Mouse (Mus musculus) CH12.LX (cell line): ENCODE results near the gene Scd4. TPM values are rescaled to one million over a fixed set of nuclear protein-coding genes. Genes with fewer than 3 reads are reported as not detected.

Experiments used
- DNase-seq: peaks from one replicate; pipeline ENCODE4 v3.0.0-alpha.2; 2013; ENCODE audit errors: extremely low read depth
- H3K27ac ChIP-seq: 2 replicates; pipeline ENCODE4 v1.5.1; 2012; ENCODE audit warnings: low read depth, mild to moderate bottlenecking, control low read depth, moderate library complexity; ENCODE audit not compliant: insufficient read depth
- H3K27me3 ChIP-seq: replicated peaks from 2 replicates; pipeline ENCODE3; 2012; ENCODE audit warnings: inconsistent platforms
- H3K36me3 ChIP-seq, 2 experiments: replicated peaks in 1 of 2; 2 replicates each; pipeline versions ENCODE3 to v1.6.1; 2012; ENCODE audit warnings: inconsistent platforms in 1 of 2, low read length in 1 of 2, mild to moderate bottlenecking in 1 of 2, mixed read lengths in 1 of 2, moderate library complexity in 1 of 2; ENCODE audit not compliant: control insufficient read depth in 1 of 2, insufficient read depth in 1 of 2
- H3K4me1 ChIP-seq, 2 experiments: 2 replicates each; pipeline ENCODE4 v1.6.1; 2012; ENCODE audit warnings: inconsistent platforms in 1 of 2, moderate library complexity in 1 of 2; ENCODE audit not compliant: insufficient read depth in 2 of 2, control insufficient read depth in 1 of 2
- H3K4me2 ChIP-seq: 2 replicates; pipeline ENCODE4 v1.6.1; 2012; ENCODE audit warnings: low read depth, mild to moderate bottlenecking, control low read depth; ENCODE audit not compliant: poor library complexity, insufficient read depth, severe bottlenecking
- H3K4me3 ChIP-seq, 3 experiments: fragments of 150-350 bp in 1 of 3; sonication (generic) in 1 of 3; replicated peaks in 1 of 3; 2 replicates each; pipeline versions ENCODE3 to v1.5.1; 2011 to 2012; ENCODE audit warnings: low read depth in 2 of 3, low read length in 2 of 3, mild to moderate bottlenecking in 2 of 3, moderate library complexity in 2 of 3, control low read depth in 1 of 3, improper control_type of control experiment in 1 of 3, inconsistent platforms in 1 of 3, mixed read lengths in 1 of 3; ENCODE audit not compliant: poor library complexity in 1 of 3
- H3K79me2 ChIP-seq: replicated peaks from 2 replicates; pipeline ENCODE4 v1.6.1; 2012; ENCODE audit warnings: mild to moderate bottlenecking, moderate library complexity; ENCODE audit not compliant: control insufficient read depth, poor library complexity, insufficient read depth, severe bottlenecking; ENCODE audit errors: extremely low read depth
- H3K9ac ChIP-seq: 2 replicates; pipeline ENCODE4 v1.6.1; 2012; ENCODE audit warnings: low read depth, mild to moderate bottlenecking, control low read depth, moderate library complexity; ENCODE audit not compliant: insufficient read depth
- H3K9me3 ChIP-seq: replicated peaks from 2 replicates; pipeline ENCODE3; 2012; ENCODE audit warnings: low read length, inconsistent platforms, mixed read lengths
- BHLHE40 ChIP-seq: IDR thresholded peaks from 2 replicates; pipeline ENCODE4 v1.6.1; 2011; ENCODE audit warnings: mild to moderate bottlenecking, low read depth, low read length, improper control_type of control experiment
- CHD1 ChIP-seq: IDR thresholded peaks from 2 replicates; pipeline ENCODE4 v1.6.1; 2012; ENCODE audit warnings: low read depth, low read length, improper control_type of control experiment, inconsistent platforms
- EP300 ChIP-seq: IDR thresholded peaks from 2 replicates; pipeline ENCODE4 v1.6.1; 2011; ENCODE audit warnings: low read length, improper control_type of control experiment
- ETS1 ChIP-seq: conservative IDR thresholded peaks from 2 replicates; pipeline ENCODE4 v1.6.1; 2012; ENCODE audit warnings: low read depth, mild to moderate bottlenecking, inconsistent platforms, low read length, improper control_type of control experiment, moderate library complexity
- MAFK ChIP-seq: IDR thresholded peaks from 2 replicates; pipeline ENCODE4 v1.6.1; 2011; ENCODE audit warnings: low read length, improper control_type of control experiment; ENCODE audit not compliant: insufficient replicate concordance
- MAZ ChIP-seq: IDR thresholded peaks from 2 replicates; pipeline ENCODE4 v1.6.1; 2012; ENCODE audit warnings: low read depth, mild to moderate bottlenecking, inconsistent platforms, low read length, improper control_type of control experiment, moderate library complexity
- MEF2A ChIP-seq: IDR thresholded peaks from 2 replicates; pipeline ENCODE4 v1.6.1; 2014; ENCODE audit warnings: low read depth, mild to moderate bottlenecking, inconsistent platforms, low read length, improper control_type of control experiment, borderline replicate concordance
- MYC ChIP-seq: IDR thresholded peaks from 2 replicates; pipeline ENCODE4 v1.6.1; 2011; ENCODE audit warnings: low read depth, mild to moderate bottlenecking, improper control_type of control experiment, low read length
- NELFE ChIP-seq: IDR thresholded peaks from 2 replicates; pipeline ENCODE4 v1.6.1; 2011; ENCODE audit warnings: low read depth, low read length, improper control_type of control experiment
- NRF1 ChIP-seq: IDR thresholded peaks from 2 replicates; pipeline ENCODE4 v1.6.1; 2014; ENCODE audit warnings: low read depth, mild to moderate bottlenecking, inconsistent platforms, low read length, improper control_type of control experiment, moderate library complexity
- PAX5 ChIP-seq: IDR thresholded peaks from 2 replicates; pipeline ENCODE4 v1.6.1; 2012; ENCODE audit warnings: low read length, inconsistent platforms, mixed read lengths
- POLR2A ChIP-seq: IDR thresholded peaks from 2 replicates; pipeline ENCODE4 v1.6.1; 2011; ENCODE audit warnings: low read depth, mild to moderate bottlenecking, improper control_type of control experiment, low read length
- POLR2AphosphoS2 ChIP-seq: IDR thresholded peaks from 2 replicates; pipeline ENCODE4 v1.6.1; 2011; ENCODE audit warnings: low read depth, low read length, improper control_type of control experiment
- RAD21 ChIP-seq: IDR thresholded peaks from 2 replicates; pipeline ENCODE4 v1.6.1; 2011; ENCODE audit warnings: low read depth, mild to moderate bottlenecking, low read length, improper control_type of control experiment, moderate library complexity
- TBP ChIP-seq: conservative IDR thresholded peaks from 2 replicates; pipeline ENCODE4 v1.6.1; 2011; ENCODE audit warnings: low read depth, low read length, improper control_type of control experiment
- TCF12 ChIP-seq: IDR thresholded peaks from 2 replicates; pipeline ENCODE4 v1.6.1; 2014; ENCODE audit warnings: low read depth, mild to moderate bottlenecking, inconsistent platforms, low read length, improper control_type of control experiment
- UBTF ChIP-seq: IDR thresholded peaks from 2 replicates; pipeline ENCODE4 v1.6.1; 2012; ENCODE audit warnings: low read depth, mild to moderate bottlenecking, inconsistent platforms, low read length, improper control_type of control experiment, moderate library complexity
- USF1 ChIP-seq: IDR thresholded peaks from 2 replicates; pipeline ENCODE4 v1.6.1; 2014; ENCODE audit warnings: low read depth, mild to moderate bottlenecking, inconsistent platforms, low read length, improper control_type of control experiment
- USF2 ChIP-seq: conservative IDR thresholded peaks from 2 replicates; pipeline ENCODE4 v1.6.1; 2011; ENCODE audit warnings: low read depth, low read length, improper control_type of control experiment
- ZKSCAN1 ChIP-seq: IDR thresholded peaks from 2 replicates; pipeline ENCODE4 v1.6.1; 2012; ENCODE audit warnings: low read depth, inconsistent platforms, low read length, improper control_type of control experiment, borderline replicate concordance
- ZMIZ1 ChIP-seq: IDR thresholded peaks from 2 replicates; pipeline ENCODE4 v1.6.1; 2012; ENCODE audit warnings: low read depth, mild to moderate bottlenecking, inconsistent platforms, low read length, improper control_type of control experiment
- ZNF384 ChIP-seq: IDR thresholded peaks from 2 replicates; pipeline ENCODE4 v1.6.1; 2012; ENCODE audit warnings: low read depth, low read length, improper control_type of control experiment, inconsistent platforms
- dilution Hi-C: fragments of 300-500 bp; cut with MboI; formaldehyde crosslinking; loops from 2 replicates; pipeline ENCODE4 v1.14.3; 2020; ENCODE audit warnings: low sequenced_read_pairs; ENCODE audit not compliant: extremely low pct_unique_long_range_greater_than_20kb, extremely low pct_ligation_motif_present
- in situ Hi-C: fragments of 300-500 bp; cut with MboI; formaldehyde crosslinking; loops from 3 replicates; pipeline ENCODE4 v1.14.3; 2019; ENCODE audit warnings: low sequenced_read_pairs, low pct_ligation_motif_present, low pct_unique_long_range_greater_than_20kb, mixed read lengths
- polyA plus RNA-seq: library from polyadenylated mRNA; unstranded; fragments of >175 nt; gene quantifications from 2 replicates; pipeline ENCODE4 v1.2.1, GENCODE M21; 2012; ENCODE audit warnings: low read depth; ENCODE audit not compliant: insufficient read length
- total RNA-seq, 2 experiments: library from RNA; depleted of rRNA; stranded (reverse); fragments of 300-350 nt in 1 of 2; fragments of >200 nt in 1 of 2; gene quantifications; 2 replicates each; pipeline ENCODE4 v1.2.3; 2012 to 2014

Scd4 gene
- total and polyA plus RNA-seq, 3 experiments = 0.11 TPM; not detected in 2

DNA sequence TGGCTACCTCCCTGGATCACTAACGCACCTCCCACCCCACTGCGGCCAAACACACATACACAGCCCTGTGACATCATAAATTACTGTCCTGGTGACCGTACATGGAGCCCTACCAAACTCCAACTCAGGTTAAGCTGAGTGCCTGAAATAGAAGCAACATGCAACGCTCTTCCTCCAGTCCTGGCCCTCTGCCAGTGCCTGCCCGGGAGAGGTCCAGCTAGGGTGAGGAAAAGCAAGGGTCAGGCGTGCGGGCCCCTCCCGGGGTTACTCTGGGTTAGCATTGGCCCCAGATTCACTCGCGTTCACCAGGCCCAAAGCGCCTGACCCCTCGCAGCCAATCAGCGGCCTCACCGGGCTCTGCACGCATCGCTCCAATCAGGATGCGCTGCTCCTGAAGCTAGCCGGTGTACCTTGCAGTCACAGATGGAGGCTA lies 18.5 kb upstream of the Scd4 start:
- peak; percentile 33; the same call in 1 of the 2 replicates for TF ChIP-seq POLR2A
- TF ChIP-seq USF1 = peak; percentile 36
- no peak for TF ChIP-seq MEF2A
- TF ChIP-seq BHLHE40 = 0 out of 2 replicates have a peak, but pooled peaks have one; percentile 17
- Histone ChIP-seq H3K36me3 (peaks cover 0 to 4% of the 10 kb centered on the region in 2 experiments), H3K27me3 (no peaks in the 10 kb centered on the region), H3K79me2 (no peaks in the 10 kb centered on the region), H3K9ac (0 out of 2 replicates have a peak overlapping the region, but pooled peaks have one; percentile 10), H3K4me2 (peak overlapping the region; percentile 47), H3K4me3 (peak overlapping the region in 2 of 3 experiments; percentile 5 to 20), H3K4me1 (peaks cover 0 to 16% of the 10 kb centered on the region in 2 experiments; a peak in 3 of 4 replicates), H3K9me3 (peaks cover 3% of the 10 kb centered on the region), H3K27ac (0 out of 2 replicates have a peak overlapping the region, but pooled peaks have one; percentile 3)
- DNase-seq = no peak
- in situ Hi-C loops = no loop called here
- dilution Hi-C loops = no loop called here

DNA sequence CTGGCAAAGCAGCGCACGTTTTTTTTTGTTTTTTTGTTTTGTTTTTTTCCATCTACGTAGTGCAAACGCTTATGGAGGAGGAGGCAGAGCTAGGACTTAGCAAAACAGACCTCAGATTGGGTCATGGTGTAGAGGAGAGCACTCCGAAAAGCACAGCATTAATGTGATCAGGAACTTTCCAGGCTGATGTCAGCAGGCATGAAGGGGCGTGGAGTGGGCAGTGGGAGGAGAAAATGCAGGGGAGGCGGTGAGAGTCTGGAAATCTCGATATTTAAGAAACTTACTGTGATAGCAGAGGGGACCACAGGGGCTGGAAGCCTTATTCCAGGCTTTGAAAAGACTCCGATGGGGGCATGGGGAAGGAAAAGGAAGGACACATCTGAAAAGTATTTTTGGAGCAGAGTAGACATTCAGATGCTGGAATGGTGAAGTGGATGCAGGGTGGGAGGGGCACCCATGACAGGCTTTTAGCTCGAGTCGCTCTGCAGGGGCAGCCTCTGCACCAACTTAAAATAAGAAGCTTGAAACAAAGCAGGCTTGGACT lies 17.9 kb upstream of the Scd4 start:
- DNase-seq = no peak
- H3K27ac ChIP-seq = no peak overlapping the region
- H3K4me3 ChIP-seq = peak overlapping the region in 2 of 3 experiments; percentile 14 to 17

DNA sequence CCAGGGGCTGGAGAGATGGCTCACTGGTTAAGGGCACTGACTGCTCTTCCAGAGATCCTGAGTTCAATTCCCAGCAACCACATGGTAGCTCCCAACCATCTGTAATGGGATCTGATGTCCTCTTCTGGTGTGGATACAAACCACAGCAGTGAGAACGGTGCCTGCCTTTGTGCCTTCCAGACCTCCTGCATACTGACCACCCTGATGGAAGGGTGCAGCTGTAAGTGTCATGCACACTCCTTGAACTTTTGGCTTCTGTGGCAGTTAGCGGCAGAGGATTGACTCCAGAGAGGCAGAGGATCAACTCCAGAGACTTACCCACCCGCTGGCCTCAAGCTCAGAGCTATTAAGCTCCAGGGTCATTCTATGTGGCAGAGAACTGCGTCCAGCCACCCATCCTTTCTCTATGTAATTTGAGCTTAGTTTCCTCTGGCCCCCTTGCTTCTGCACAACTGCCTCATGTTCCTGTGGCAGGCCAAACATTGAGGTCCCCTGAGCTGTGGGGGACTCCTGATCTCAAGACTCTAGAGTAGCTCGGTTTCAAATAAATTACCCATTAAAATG lies 16.1 kb upstream of the Scd4 start:
- Histone ChIP-seq H3K4me3 (no peak overlapping the region), H3K9ac (no peak overlapping the region), H3K27me3 (no peaks in the 10 kb centered on the region), H3K36me3 (peaks cover 0 to 3% of the 10 kb centered on the region in 2 experiments), H3K27ac (no peak overlapping the region), H3K4me1 (peaks cover 0 to 3% of the 10 kb centered on the region in 2 experiments; a peak in 2 of 4 replicates), H3K4me2 (no peak overlapping the region), H3K79me2 (no peaks in the 10 kb centered on the region), H3K9me3 (peaks cover 3% of the 10 kb centered on the region)
- dilution Hi-C loops = no loop called here
- in situ Hi-C loops = no loop called here
- TF ChIP-seq MAZ (no peak), TBP (no peak), POLR2AphosphoS2 (no peak), ZKSCAN1 (no peak), EP300 (no peak), USF2 (no peak), PAX5 (no peak), POLR2A (no peak), MAFK (no peak), NELFE (no peak), RAD21 (no peak), ETS1 (no peak), UBTF (no peak), TCF12 (no peak), NRF1 (no peak), CHD1 (no peak), ZMIZ1 (no peak)
- DNase-seq = no peak

More for the DNA sequence above, 17.9 kb upstream of the Scd4 start:
- H3K9ac ChIP-seq = no peak overlapping the region; the same call in 1 of the 2 replicates
- H3K36me3 ChIP-seq = peaks cover 0 to 3% of the 10 kb centered on the region in 2 experiments
- peak overlapping the region; percentile 47 for H3K4me2 ChIP-seq
- TF ChIP-seq ZNF384 = 0 out of 2 replicates have a peak, but pooled peaks have one; percentile 9
- no peak for TF ChIP-seq MYC
- H3K79me2 ChIP-seq = no peaks in the 10 kb centered on the region
- in situ Hi-C loops (no loop called here), dilution Hi-C loops (no loop called here)
- no peaks in the 10 kb centered on the region for H3K27me3 ChIP-seq
- peaks cover 0 to 16% of the 10 kb centered on the region in 2 experiments; a peak in 3 of 4 replicates for H3K4me1 ChIP-seq
- H3K9me3 ChIP-seq = peaks cover 3% of the 10 kb centered on the region
